Mouse (Mus musculus): Measurements from ENCODE around the gene Ephb3. TPM values are rescaled to one million over a fixed set of nuclear protein-coding genes. Genes with fewer than 3 reads are reported as not detected.
"Not testable (repeated sequence)": the region's sequence is repeated elsewhere in the genome, so short reads cannot be mapped to it uniquely, and the experiment has no call there.

The Ephb3 gene
- 1 to 10 TPM in 1 of 26 experiments, not detected in 25; 3.7 TPM for total RNA-seq (2018; cell fraction: chromatin; rRNA removed)
- total RNA-seq (2018; cell fraction: cytosol; rRNA removed), result under 1 TPM in 2 of 26 experiments, not detected in 24; under 0.01 to 0.06 TPM
- under 1 TPM in 2 of 26 experiments, not detected in 24; 0.14 to 0.51 TPM for total RNA-seq (2018; cell fraction: nucleus; rRNA removed)
- polyA plus RNA-seq (2018), result 0.20 TPM in 1 of 3 replicates, not detected in the others

DNA sequence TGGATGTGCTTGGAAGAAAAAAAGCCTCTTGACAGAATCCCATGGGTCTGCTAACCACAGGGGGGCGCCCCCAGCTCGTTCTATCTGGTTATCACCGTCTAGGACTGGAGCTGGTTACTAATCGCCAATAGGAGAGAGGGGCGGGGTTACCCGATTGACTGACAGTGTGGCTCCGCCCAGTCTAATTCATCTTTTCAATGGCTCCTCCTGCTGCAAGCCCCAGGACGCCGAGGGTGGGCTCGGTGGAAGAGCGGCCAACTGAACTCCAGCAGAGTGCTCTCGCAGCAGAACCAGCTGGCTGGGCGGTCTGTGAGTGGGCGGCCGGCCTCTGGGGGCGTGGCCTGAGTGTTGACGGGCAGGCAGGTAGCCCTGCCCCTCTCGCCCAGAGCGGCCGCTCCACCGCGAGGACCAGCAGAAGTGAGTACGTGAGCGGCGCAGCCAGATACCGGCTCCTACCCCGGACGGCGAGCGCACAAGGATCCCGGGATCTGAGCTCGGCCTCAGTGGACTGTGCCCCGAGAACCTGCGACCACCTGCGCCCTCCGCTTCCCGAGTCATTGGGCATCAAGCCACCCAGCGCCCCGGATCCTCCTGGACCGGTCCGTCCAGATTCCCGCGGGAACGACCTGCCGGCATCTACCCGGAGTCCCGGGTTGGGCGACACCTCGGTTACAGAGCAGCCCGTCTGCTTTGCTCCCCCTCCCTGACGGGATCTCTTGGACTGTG is at the start of gene Ephb3:
TSS of gene Ephb3 (plus strand) at position 389 of the 726 bp plus-strand sequence.
- 5% methylated on average over 44 of the region's 51 CpGs for WGBS (ENCODE audit: missing documents)
- Histone ChIP-seq H3K4me3 (ENCODE audit: inconsistent target) (no peak within 1 kb of the TSS), H3K79me2 (ENCODE audit: inconsistent target) (no peaks in the 10 kb centered on the region)

DNA sequence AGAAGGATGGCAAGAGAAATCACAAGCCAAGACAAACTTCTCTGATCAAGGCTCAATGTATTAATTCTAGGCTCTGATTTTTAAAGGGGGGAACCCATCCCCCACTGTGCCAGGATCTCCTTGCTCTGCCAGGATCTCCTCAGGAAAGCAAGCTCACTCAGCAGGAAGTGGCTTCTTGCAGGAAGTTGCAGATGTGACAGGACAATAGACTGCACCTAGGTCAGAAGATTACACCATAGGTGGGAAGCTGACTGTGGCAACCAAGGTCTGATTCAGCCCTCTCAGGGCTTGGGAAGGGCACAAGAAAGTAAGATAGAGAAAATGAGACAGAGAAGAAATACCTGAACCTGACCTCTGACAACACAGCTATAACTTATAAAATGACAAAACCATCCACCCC is 48.3 kb upstream of the Ephb3 start:
- H3K4me3 ChIP-seq (ENCODE audit: inconsistent target), result not testable (repeated sequence)

More for the DNA sequence above, at the start of gene Ephb3:
- Histone ChIP-seq H3K36me3 (ENCODE audit: inconsistent target) (no peaks in the 10 kb centered on the region), H3K27ac (no peak within 1 kb of the TSS)

DNA sequence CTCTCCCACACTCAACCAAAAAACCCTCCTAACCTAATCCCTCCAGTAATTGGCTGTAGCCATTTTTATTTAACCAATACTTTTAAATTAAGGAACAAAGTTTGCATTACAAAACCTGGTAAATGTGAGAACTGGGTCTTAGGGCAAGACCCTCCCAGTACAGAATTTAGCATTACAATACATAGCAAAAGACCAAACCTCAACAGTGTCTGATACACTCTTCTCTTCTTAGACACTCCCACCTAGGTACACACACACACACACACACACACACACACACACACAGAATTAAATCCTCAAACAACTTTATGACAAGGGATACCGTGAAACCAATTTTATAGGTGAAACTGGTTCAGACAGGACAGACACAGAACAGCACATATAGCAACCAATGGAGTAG is 45.3 kb upstream of the Ephb3 start:
- WGBS (ENCODE audit: missing documents), result 100% methylated on average over 1 of the region's 1 CpGs

More for the DNA sequence above, 48.3 kb upstream of the Ephb3 start:
- H3K79me2 ChIP-seq (ENCODE audit: inconsistent target); H3K27ac ChIP-seq; H3K36me3 ChIP-seq (ENCODE audit: inconsistent target): not testable (repeated sequence)

DNA sequence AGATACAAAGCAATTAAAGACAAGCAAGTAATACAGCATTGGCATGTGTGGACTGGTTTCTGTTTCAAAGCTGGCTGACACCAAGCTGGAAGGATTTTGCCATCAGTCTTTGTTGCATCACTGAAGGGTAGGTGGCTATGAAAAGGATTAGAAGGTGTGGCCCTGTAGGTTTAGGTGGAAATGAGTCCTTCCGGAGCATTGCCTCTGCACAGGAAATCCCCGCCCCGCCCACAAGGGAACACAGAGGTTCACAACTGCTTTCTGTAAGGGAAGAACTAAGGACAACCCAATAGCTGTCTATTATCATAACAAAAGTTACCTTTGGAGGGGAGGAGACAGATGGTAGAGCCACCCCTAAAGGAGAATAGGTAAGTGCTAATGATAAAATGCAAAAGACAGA is 41.1 kb upstream of the Ephb3 start:
- 89% methylated on average over 3 of the region's 3 CpGs for WGBS (ENCODE audit: missing documents)
- not testable (repeated sequence) for H3K79me2 ChIP-seq (ENCODE audit: inconsistent target); H3K36me3 ChIP-seq (ENCODE audit: inconsistent target); H3K4me3 ChIP-seq (ENCODE audit: inconsistent target); H3K27ac ChIP-seq

More for the DNA sequence above, 45.3 kb upstream of the Ephb3 start:
- not testable (repeated sequence) for H3K4me3 ChIP-seq (ENCODE audit: inconsistent target); H3K79me2 ChIP-seq (ENCODE audit: inconsistent target); H3K36me3 ChIP-seq (ENCODE audit: inconsistent target); H3K27ac ChIP-seq

DNA sequence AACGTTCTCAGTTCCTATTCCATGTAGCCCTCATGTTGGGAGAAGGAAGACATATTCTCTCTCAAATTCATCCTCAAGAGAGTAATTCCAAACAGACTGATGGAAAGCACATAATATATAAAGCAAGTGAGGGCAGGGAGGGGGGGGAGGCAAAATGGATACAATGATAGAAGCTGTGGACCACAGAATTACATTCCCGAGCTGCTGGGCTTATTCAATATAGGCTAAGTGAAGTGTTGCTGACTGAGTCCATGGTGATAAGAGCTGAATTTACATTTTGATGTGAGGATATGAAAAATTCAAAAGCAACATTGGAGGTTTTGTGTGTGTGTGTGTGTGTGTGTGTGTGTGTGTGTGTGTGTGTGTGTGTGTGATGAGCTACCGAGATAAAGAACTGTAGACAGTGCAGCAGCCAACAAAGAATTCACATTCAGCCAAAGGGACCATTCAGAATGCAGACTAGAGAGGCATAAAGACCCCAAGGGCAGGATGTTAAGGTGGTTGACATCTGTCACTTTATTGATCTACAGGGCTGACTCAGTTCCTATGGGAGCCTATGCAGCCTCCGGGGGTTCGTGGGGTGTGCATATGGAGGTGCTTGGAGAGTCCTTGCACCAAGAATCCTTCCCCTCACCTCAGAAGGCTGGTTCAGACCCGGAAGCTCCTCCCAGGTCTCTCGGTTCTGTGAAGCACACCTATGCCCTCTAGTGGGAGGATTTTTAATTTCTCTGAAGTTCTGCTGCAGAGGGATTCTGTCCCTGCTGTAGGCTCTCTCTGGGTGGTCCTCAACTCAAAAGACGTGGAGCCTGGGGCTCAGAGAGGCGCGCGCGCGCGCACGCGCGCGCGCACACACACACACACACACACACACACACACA is 39.0 kb upstream of the Ephb3 start:
- not testable (repeated sequence) for H3K27ac ChIP-seq; H3K4me3 ChIP-seq (ENCODE audit: inconsistent target); H3K79me2 ChIP-seq (ENCODE audit: inconsistent target); H3K36me3 ChIP-seq (ENCODE audit: inconsistent target)
- 78% methylated on average over 2 of the region's 19 CpGs for WGBS (ENCODE audit: missing documents)

DNA sequence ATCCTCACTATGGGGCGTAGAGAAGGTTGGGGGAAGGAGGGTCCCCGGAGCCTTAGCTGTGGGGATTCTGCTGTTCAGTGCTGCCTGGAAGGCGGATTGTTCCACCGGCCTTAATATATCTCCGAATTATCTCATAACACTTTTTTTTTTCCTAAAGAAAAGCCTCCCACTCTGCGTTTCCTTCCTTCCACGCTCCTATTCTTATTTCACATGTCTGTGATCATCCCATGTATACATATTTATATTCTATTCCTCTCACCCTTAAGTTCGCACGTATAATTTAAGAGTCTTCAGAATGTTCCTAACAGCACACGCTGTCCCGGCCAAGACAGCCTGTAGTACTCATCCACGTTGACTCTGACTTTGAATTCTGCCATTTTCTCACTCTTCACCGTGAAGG is 35.8 kb upstream of the Ephb3 start:
- no peaks in the 10 kb centered on the region for H3K79me2 ChIP-seq (ENCODE audit: inconsistent target)
- WGBS (ENCODE audit: missing documents), result 96% methylated on average over 13 of the region's 13 CpGs
- H3K4me3 ChIP-seq (ENCODE audit: inconsistent target), result no peak overlapping the region
- H3K27ac ChIP-seq, result no peak overlapping the region
- no peaks in the 10 kb centered on the region for H3K36me3 ChIP-seq (ENCODE audit: inconsistent target)

DNA sequence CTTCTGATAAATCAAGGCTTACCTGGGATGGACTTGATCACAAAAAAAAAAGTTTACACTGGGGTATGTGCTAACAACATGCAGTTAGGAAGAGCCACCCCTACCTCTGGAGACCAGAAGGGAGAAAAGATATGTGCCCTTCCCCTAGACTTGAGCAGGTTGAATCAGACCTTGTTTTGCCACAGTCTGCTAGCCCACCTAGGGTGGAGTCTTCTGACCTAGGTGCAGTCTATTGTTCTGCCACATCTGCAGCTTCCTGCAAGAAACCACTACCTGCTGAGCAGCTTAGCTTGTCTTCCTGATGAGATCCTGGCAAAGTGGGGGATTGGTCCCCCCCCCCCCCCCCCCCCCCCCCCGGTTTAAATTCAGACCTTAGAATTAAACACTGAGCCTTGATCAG is 29.3 kb upstream of the Ephb3 start:
- Histone ChIP-seq H3K27ac (no peak overlapping the region), H3K36me3 (ENCODE audit: inconsistent target) (no peaks in the 10 kb centered on the region), H3K4me3 (ENCODE audit: inconsistent target) (no peak overlapping the region), H3K79me2 (ENCODE audit: inconsistent target) (no peaks in the 10 kb centered on the region)
- WGBS (ENCODE audit: missing documents), result no CpG with 5 or more reads among the region's 1 CpGs

DNA sequence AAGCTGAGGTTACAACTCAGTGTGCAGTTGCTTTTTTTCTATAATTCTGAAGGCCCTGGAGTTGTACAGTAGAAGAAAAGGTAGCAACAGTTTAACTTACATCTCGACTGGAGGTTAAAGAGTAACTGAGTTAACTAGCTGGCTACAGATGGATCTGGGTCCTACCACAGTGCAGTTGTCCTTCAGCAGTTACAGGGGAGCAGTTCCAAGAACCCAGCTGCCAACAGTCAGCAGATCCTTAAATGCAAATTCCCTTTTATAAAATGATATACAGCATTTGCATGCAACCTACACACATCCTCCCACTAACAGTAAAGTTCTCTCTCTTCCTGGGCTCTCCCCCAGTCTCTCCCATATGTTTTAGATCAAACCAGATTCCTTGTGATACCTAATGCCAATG is 22.4 kb upstream of the Ephb3 start:
- 48% methylated on average over 1 of the region's 1 CpGs for WGBS (ENCODE audit: missing documents)
- Histone ChIP-seq H3K79me2 (ENCODE audit: inconsistent target) (no peaks in the 10 kb centered on the region), H3K36me3 (ENCODE audit: inconsistent target) (no peaks in the 10 kb centered on the region), H3K27ac (no peak overlapping the region), H3K4me3 (ENCODE audit: inconsistent target) (no peak overlapping the region)

DNA sequence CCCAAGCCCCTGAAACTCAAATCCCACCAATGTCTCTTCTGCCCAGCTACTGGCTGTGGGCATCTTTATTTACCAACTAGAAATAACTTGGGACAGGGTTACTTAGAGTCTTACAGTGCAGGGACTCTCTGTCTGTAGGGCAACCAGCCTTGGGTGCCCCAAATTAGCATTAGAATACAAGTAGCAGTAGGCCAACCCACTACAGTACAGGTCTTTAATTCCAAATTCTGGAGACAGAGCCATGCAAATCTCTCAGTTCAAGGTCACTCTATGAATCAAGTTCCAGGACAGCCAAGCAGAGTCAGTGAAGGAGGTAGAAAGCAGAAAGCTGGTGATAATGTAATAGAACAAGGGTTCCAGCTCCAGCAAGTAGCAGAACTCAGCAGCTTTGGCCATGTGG is 19.9 kb upstream of the Ephb3 start:
- no peaks in the 10 kb centered on the region for H3K36me3 ChIP-seq (ENCODE audit: inconsistent target)

DNA sequence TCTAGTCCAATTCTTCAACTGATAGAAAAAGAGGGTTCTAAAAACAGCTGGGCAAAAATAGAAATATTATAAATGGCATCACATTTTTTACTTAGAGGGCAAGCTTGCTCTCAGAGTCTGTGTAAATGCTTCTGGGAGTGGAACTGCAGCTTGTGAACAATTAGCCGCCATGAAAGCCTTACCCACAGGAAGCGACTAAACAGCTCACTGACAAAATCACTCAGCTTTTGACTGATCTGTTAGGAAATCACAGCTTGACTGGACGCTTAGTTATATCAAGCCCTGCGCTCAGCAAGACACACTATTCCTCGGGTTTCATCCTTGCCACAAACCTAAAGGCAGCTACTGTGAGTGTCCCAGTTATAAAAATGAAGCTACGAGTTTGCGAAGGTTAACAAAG is 17.0 kb upstream of the Ephb3 start:
- WGBS (ENCODE audit: missing documents), result 47% methylated on average over 7 of the region's 7 CpGs
- Histone ChIP-seq H3K4me3 (ENCODE audit: inconsistent target) (no peak overlapping the region), H3K36me3 (ENCODE audit: inconsistent target) (no peaks in the 10 kb centered on the region), H3K79me2 (ENCODE audit: inconsistent target) (no peaks in the 10 kb centered on the region), H3K27ac (no peak overlapping the region)

More for the DNA sequence above, 19.9 kb upstream of the Ephb3 start:
- Histone ChIP-seq H3K4me3 (ENCODE audit: inconsistent target) (no peak overlapping the region), H3K79me2 (ENCODE audit: inconsistent target) (no peaks in the 10 kb centered on the region), H3K27ac (no peak overlapping the region)

DNA sequence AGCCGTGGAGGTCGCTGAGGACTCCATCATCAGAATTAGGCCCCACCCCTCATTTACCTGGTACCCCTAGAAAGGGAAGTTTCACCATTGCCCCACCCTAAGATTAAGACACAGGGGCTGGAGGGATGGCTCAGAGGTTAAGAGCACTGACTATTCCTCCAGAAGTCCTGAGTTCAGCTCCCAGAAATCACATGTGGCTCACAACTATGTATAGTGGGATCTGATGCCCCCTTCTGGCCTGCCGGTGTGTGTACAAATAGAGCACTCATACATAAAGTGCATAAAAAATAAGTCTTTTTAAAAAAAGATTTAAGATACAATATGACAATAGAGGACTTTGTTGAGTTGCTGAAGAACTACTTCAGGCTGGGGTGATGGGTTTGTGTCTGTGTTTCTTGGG is 16.2 kb upstream of the Ephb3 start:
- Histone ChIP-seq H3K4me3 (ENCODE audit: inconsistent target) (no peak overlapping the region), H3K27ac (no peak overlapping the region), H3K36me3 (ENCODE audit: inconsistent target) (no peaks in the 10 kb centered on the region), H3K79me2 (ENCODE audit: inconsistent target) (no peaks in the 10 kb centered on the region)
- WGBS (ENCODE audit: missing documents), result 89% methylated on average over 3 of the region's 3 CpGs

DNA sequence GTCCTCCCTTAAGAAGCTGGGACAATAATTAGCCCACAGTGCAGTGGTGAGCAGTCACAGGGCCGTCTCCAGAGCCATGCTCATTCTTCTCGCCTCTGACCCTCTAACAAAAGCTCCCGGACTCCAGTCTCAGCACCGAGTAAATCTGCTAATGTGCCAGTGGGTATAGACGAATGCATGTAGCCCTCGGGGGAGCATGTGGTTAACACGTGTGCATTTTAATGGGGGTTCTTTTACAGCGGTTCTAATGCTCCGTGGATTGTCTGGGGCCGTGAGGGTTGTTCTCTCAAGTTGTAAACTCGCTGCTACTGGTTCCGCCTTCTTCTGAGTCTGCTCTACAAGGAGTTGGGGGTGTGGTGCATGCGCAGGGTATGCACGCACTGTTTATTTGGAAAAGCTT is 13.0 kb upstream of the Ephb3 start:
- Histone ChIP-seq H3K27ac (no peak overlapping the region), H3K4me3 (ENCODE audit: inconsistent target) (no peak overlapping the region), H3K79me2 (ENCODE audit: inconsistent target) (no peaks in the 10 kb centered on the region), H3K36me3 (ENCODE audit: inconsistent target) (no peaks in the 10 kb centered on the region)
- WGBS (ENCODE audit: missing documents), result 92% methylated on average over 13 of the region's 14 CpGs

DNA sequence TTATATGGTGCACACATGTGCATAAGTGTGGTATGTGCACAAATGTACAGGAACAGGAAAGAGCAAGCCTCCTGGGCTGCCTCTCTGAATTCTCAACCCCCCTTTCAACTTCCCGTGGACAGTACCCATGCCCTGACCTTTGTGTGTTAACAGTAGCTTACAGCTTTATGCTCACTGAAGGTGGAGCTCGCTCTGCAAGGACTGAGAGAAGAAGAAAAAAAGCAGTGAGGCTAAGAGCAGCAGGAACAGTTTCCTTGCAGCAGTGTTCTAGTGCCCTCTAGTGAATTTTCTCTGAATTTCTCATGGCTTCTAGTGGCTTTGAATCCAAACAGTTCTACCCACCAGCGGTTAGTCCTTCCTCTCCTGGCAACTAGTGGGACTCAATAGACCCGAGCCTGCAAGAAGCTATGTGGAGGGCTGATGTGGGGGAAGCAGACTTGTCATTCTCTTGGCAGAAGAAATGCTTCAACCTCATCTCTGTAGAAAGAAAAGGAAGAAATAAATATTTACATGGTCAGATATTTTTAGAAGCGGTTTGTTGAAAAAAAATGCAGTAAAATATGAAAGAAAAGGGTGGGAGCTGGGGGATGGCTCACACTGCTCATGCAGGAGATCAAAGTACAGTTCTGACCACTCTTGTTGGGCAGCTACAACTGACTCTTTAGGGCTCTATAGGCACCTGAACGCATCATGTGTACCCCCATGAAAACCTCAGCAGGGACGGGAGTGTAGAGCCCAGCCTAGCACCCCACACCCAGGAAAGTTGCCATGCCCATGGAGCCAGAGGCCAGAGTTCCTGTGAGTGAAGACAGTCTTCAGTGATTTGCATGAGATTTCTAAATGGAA is 11.8 kb upstream of the Ephb3 start:
- Histone ChIP-seq H3K4me3 (ENCODE audit: inconsistent target) (no peak overlapping the region), H3K27ac (no peak overlapping the region)
- 35% methylated on average over 7 of the region's 7 CpGs for WGBS (ENCODE audit: missing documents)

DNA sequence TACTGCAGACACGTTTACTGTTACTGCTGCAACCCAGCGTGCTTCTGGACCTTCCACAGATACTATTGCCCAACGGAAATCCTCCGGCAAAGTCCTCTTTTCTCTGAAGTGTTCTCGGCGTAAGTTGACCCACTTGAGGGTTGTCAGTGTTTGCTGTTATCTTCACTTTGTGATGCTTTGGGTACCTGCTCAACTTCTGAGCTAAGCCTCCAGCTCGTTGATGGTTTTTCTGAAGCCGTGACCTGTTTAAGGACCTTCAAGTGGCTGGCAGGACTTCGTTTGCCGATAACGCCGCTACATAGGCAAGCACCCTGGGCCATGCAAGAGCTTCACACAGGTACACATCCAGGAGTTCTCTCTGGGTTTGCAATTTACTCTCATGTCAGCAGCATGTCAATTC is 10.4 kb upstream of the Ephb3 start:
- 88% methylated on average over 12 of the region's 12 CpGs for WGBS (ENCODE audit: missing documents)
- Histone ChIP-seq H3K79me2 (ENCODE audit: inconsistent target) (no peaks in the 10 kb centered on the region), H3K36me3 (ENCODE audit: inconsistent target) (no peaks in the 10 kb centered on the region), H3K4me3 (ENCODE audit: inconsistent target) (no peak overlapping the region), H3K27ac (no peak overlapping the region)

More for the DNA sequence above, 11.8 kb upstream of the Ephb3 start:
- Histone ChIP-seq H3K36me3 (ENCODE audit: inconsistent target) (no peaks in the 10 kb centered on the region), H3K79me2 (ENCODE audit: inconsistent target) (no peaks in the 10 kb centered on the region)
